Mouse (Mus musculus) intestine, embryonic 16.5 days (tissue): ENCODE results near the gene Tlx1. TPM values are rescaled to one million over a fixed set of nuclear protein-coding genes. Genes with fewer than 3 reads are reported as not detected.

Experiments used
- ATAC-seq: fragments of 200-750 bp; cut with Nextera tagmentation; 2 replicates; pipeline ENCODE4 v1.8.0; 2017; ENCODE audit warnings: moderate TSS enrichment, moderate library complexity
- H3K27ac ChIP-seq: fragments of 300-500 bp; sonication (generic); 2 replicates; pipeline ENCODE4 v1.5.1; 2014; ENCODE audit warnings: mild to moderate bottlenecking, low read length
- H3K27me3 ChIP-seq: fragments of 300-500 bp; sonication (generic); replicated peaks from 2 replicates; pipeline ENCODE4 v1.6.1; 2014; ENCODE audit warnings: low read length, control low read depth, mixed read lengths; ENCODE audit not compliant: control insufficient read depth, insufficient read depth
- H3K36me3 ChIP-seq: fragments of 300-500 bp; sonication (generic); 2 replicates; pipeline ENCODE4 v1.6.1; 2014; ENCODE audit warnings: low read length, control low read depth; ENCODE audit not compliant: control insufficient read depth, insufficient read depth
- H3K4me1 ChIP-seq: fragments of 300-500 bp; sonication (generic); 2 replicates; pipeline ENCODE4 v1.6.1; 2014; ENCODE audit warnings: low read length, control low read depth, mixed read lengths; ENCODE audit not compliant: control insufficient read depth, insufficient read depth
- H3K4me2 ChIP-seq: fragments of 300-500 bp; sonication (generic); 2 replicates; pipeline ENCODE4 v1.6.1; 2014; ENCODE audit warnings: low read depth, low read length, control low read depth
- H3K4me3 ChIP-seq: fragments of 300-500 bp; sonication (generic); 2 replicates; pipeline ENCODE4 v1.5.1; 2014; ENCODE audit warnings: mild to moderate bottlenecking, low read length
- H3K9ac ChIP-seq: fragments of 300-500 bp; sonication (generic); 2 replicates; pipeline ENCODE4 v1.6.1; 2014; ENCODE audit warnings: low read depth, low read length
- H3K9me3 ChIP-seq: fragments of 300-500 bp; sonication (generic); 2 replicates; pipeline ENCODE4 v1.6.1; 2016; ENCODE audit warnings: low read length, control low read depth; ENCODE audit not compliant: control insufficient read depth
- WGBS: fragments of 180-500 bp; shearing (Covaris S2); extraction: QIAGEN DNeasy Blood & Tissue Kit; methylation state at CpG from one replicate; pipeline ENCODE4 v1.1.7; 2014; 5-methylcytosine and 5-hydroxymethylcytosine counted together
- polyA plus RNA-seq: library from polyadenylated mRNA; unstranded; fragments of >200 nt; fragmentation: Nextera tagmentation; extraction: Ambion mirVana; gene quantifications from 2 replicates; pipeline ENCODE4 v1.2.1, GENCODE M21; 2015

Tlx1 gene
- polyA plus RNA-seq, 1 experiment from 2014 or later, result not detected

- WGBS, result 9% methylated on average over 3 of the region's 3 CpGs
Observed at GRCm38 (mm10) chr19:45142531-45142930, 7.9 kb upstream of the Tlx1 start.

GRCm38 (mm10) chr19:45143214-45143895, 7.1 kb upstream of the Tlx1 start:
- H3K4me1 ChIP-seq, result no peaks in the 10 kb centered on the region
- no peaks in the 10 kb centered on the region for H3K36me3 ChIP-seq
- H3K4me2 ChIP-seq, result no peak overlapping the region
- peaks cover 3% of the 10 kb centered on the region; the same call in 1 of the 2 replicates for H3K9me3 ChIP-seq
- ATAC-seq, result no peak
- 2% methylated on average over 46 of the region's 46 CpGs for WGBS
- 0 out of 2 replicates have a peak overlapping the region, but pooled peaks have one; percentile 4 for H3K4me3 ChIP-seq
- no peak overlapping the region for H3K27ac ChIP-seq
- H3K27me3 ChIP-seq, result peaks cover 87% of the 10 kb centered on the region
- H3K9ac ChIP-seq, result no peak overlapping the region

More at GRCm38 (mm10) chr19:45142531-45142930, 7.9 kb upstream of the Tlx1 start:
- no peak overlapping the region for H3K27ac ChIP-seq
- no peak overlapping the region for H3K4me3 ChIP-seq
- H3K4me1 ChIP-seq, result no peaks in the 10 kb centered on the region
- H3K27me3 ChIP-seq, result peaks cover 79% of the 10 kb centered on the region
- ATAC-seq, result no peak
- no peaks in the 10 kb centered on the region for H3K36me3 ChIP-seq
- no peaks in the 10 kb centered on the region for H3K9me3 ChIP-seq
- H3K4me2 ChIP-seq, result no peak overlapping the region
- no peak overlapping the region for H3K9ac ChIP-seq

GRCm38 (mm10) chr19:45147071-45147470, 3.4 kb upstream of the Tlx1 start:
- H3K27me3 ChIP-seq, result peaks cover 96% of the 10 kb centered on the region

GRCm38 (mm10) chr19:45151361-45152182, 1.1 kb downstream of the Tlx1 start:
- Histone ChIP-seq H3K9ac (no peak overlapping the region), H3K36me3 (no peaks in the 10 kb centered on the region), H3K9me3 (peaks cover 3% of the 10 kb centered on the region; the same call in 1 of the 2 replicates), H3K27ac (no peak overlapping the region), H3K4me3 (peak overlapping the region; percentile 29; the same call in 1 of the 2 replicates), H3K4me1 (no peaks in the 10 kb centered on the region; the same call in 1 of the 2 replicates), H3K4me2 (peak overlapping the region; percentile 30; the same call in 1 of the 2 replicates), H3K27me3 (peaks cover 97% of the 10 kb centered on the region)
- ATAC-seq, result no peak
- 1% methylated on average over 36 of the region's 36 CpGs for WGBS

More at GRCm38 (mm10) chr19:45147071-45147470, 3.4 kb upstream of the Tlx1 start:
- no peak for ATAC-seq
- Histone ChIP-seq H3K4me2 (no peak overlapping the region), H3K9me3 (peaks cover 3% of the 10 kb centered on the region; the same call in 1 of the 2 replicates), H3K36me3 (no peaks in the 10 kb centered on the region), H3K9ac (no peak overlapping the region), H3K4me3 (no peak overlapping the region), H3K4me1 (no peaks in the 10 kb centered on the region; the same call in 1 of the 2 replicates), H3K27ac (no peak overlapping the region)
- WGBS, result under 1% methylated on average over 4 of the region's 4 CpGs

- H3K4me3 ChIP-seq, result no peak overlapping the region
- 7% methylated on average over 8 of the region's 8 CpGs for WGBS
- H3K36me3 ChIP-seq, result no peaks in the 10 kb centered on the region
- peaks cover 3% of the 10 kb centered on the region; the same call in 1 of the 2 replicates for H3K9me3 ChIP-seq
- H3K27me3 ChIP-seq, result peaks cover 97% of the 10 kb centered on the region
- no peak overlapping the region for H3K27ac ChIP-seq
- H3K4me1 ChIP-seq, result no peaks in the 10 kb centered on the region; the same call in 1 of the 2 replicates
- no peak overlapping the region for H3K9ac ChIP-seq
- ATAC-seq, result no peak
- no peak overlapping the region for H3K4me2 ChIP-seq
Observed at GRCm38 (mm10) chr19:45152183-45152650, 1.7 kb downstream of the Tlx1 start.

- Histone ChIP-seq H3K36me3 (no peaks in the 10 kb centered on the region), H3K4me3 (0 out of 2 replicates have a peak overlapping the region, but pooled peaks have one; percentile 3), H3K4me2 (no peak overlapping the region), H3K9ac (no peak overlapping the region), H3K27ac (no peak overlapping the region), H3K27me3 (peaks cover 94% of the 10 kb centered on the region), H3K4me1 (no peaks in the 10 kb centered on the region; the same call in 1 of the 2 replicates), H3K9me3 (no peaks in the 10 kb centered on the region)
- 2% methylated on average over 44 of the region's 44 CpGs for WGBS
- no peak for ATAC-seq
Observed at GRCm38 (mm10) chr19:45153311-45154058, 3.0 kb downstream of the Tlx1 start.

GRCm38 (mm10) chr19:45154059-45154386, 3.5 kb downstream of the Tlx1 start:
- peaks cover 93% of the 10 kb centered on the region for H3K27me3 ChIP-seq
- no peak overlapping the region for H3K9ac ChIP-seq
- H3K4me3 ChIP-seq, result 0 out of 2 replicates have a peak overlapping the region, but pooled peaks have one; percentile 3

GRCm38 (mm10) chr19:45154521-45154920, 4.0 kb downstream of the Tlx1 start:
- H3K27me3 ChIP-seq, result peaks cover 95% of the 10 kb centered on the region
- H3K4me2 ChIP-seq, result no peak overlapping the region
- 1% methylated on average over 18 of the region's 18 CpGs for WGBS
- no peak overlapping the region for H3K4me3 ChIP-seq
- H3K9ac ChIP-seq, result no peak overlapping the region
- no peak overlapping the region for H3K27ac ChIP-seq
- H3K36me3 ChIP-seq, result no peaks in the 10 kb centered on the region
- H3K4me1 ChIP-seq, result no peaks in the 10 kb centered on the region; the same call in 1 of the 2 replicates
- H3K9me3 ChIP-seq, result no peaks in the 10 kb centered on the region
- no peak for ATAC-seq

More at GRCm38 (mm10) chr19:45154059-45154386, 3.5 kb downstream of the Tlx1 start:
- no peaks in the 10 kb centered on the region for H3K36me3 ChIP-seq
- under 1% methylated on average over 24 of the region's 24 CpGs for WGBS
- no peaks in the 10 kb centered on the region; the same call in 1 of the 2 replicates for H3K4me1 ChIP-seq
- no peak overlapping the region for H3K4me2 ChIP-seq
- no peaks in the 10 kb centered on the region for H3K9me3 ChIP-seq
- no peak for ATAC-seq
- no peak overlapping the region for H3K27ac ChIP-seq
